Mouse (Mus musculus) heart, embryonic 13.5 days (tissue): ENCODE measurements around the gene Szrd1. TPM values are rescaled to one million over a fixed set of nuclear protein-coding genes. Genes with fewer than 3 reads are reported as not detected.

Source experiments
- ATAC-seq: fragments of 200-750 bp; cut with Nextera tagmentation; 2 replicates; pipeline ENCODE4 v1.8.0; 2017; ENCODE audit warnings: moderate TSS enrichment; ENCODE audit not compliant: insufficient number of reproducible peaks, low FRiP score, low TSS enrichment; ENCODE audit errors: extremely low read depth
- H3K27ac ChIP-seq: fragments of 300-500 bp; sonication (generic); replicated peaks from 2 replicates; pipeline ENCODE4 v1.5.1; 2015; ENCODE audit warnings: moderate library complexity, mild to moderate bottlenecking, inconsistent platforms
- H3K27me3 ChIP-seq: fragments of 300-500 bp; sonication (generic); replicated peaks from 2 replicates; pipeline ENCODE4 v1.6.1; 2015; ENCODE audit warnings: mild to moderate bottlenecking, inconsistent platforms
- H3K36me3 ChIP-seq: fragments of 300-500 bp; sonication (generic); 2 replicates; pipeline ENCODE4 v1.6.1; 2015; ENCODE audit warnings: mild to moderate bottlenecking, inconsistent platforms
- H3K4me1 ChIP-seq: fragments of 300-500 bp; sonication (generic); 2 replicates; pipeline ENCODE4 v1.6.1; 2015; ENCODE audit warnings: inconsistent platforms
- H3K4me2 ChIP-seq: fragments of 300-500 bp; sonication (generic); 2 replicates; pipeline ENCODE4 v1.6.1; 2015; ENCODE audit warnings: inconsistent platforms, mild to moderate bottlenecking, moderate library complexity
- H3K4me3 ChIP-seq: fragments of 300-500 bp; sonication (generic); 2 replicates; pipeline ENCODE4 v1.5.1; 2015; ENCODE audit warnings: moderate library complexity, mild to moderate bottlenecking, inconsistent platforms
- H3K9ac ChIP-seq: fragments of 300-500 bp; sonication (generic); 2 replicates; pipeline ENCODE4 v1.6.1; 2015; ENCODE audit warnings: inconsistent platforms, mild to moderate bottlenecking, moderate library complexity
- H3K9me3 ChIP-seq: fragments of 300-500 bp; sonication (generic); 2 replicates; pipeline ENCODE4 v1.6.1; 2016; ENCODE audit warnings: inconsistent platforms
- WGBS: fragments of 180-500 bp; shearing (Covaris S2); methylation state at CpG from one replicate; pipeline ENCODE4 v1.1.7; 2015; ENCODE audit warnings: mixed read lengths; 5-methylcytosine and 5-hydroxymethylcytosine counted together
- polyA plus RNA-seq: library from polyadenylated mRNA; unstranded; fragments of >200 nt; fragmentation: Nextera tagmentation; extraction: Ambion mirVana; gene quantifications from 2 replicates; pipeline ENCODE4 v1.2.1, GENCODE M21; 2015

Szrd1 gene
- polyA plus RNA-seq, 1 experiment from 2014 or later = 33.8 TPM

DNA sequence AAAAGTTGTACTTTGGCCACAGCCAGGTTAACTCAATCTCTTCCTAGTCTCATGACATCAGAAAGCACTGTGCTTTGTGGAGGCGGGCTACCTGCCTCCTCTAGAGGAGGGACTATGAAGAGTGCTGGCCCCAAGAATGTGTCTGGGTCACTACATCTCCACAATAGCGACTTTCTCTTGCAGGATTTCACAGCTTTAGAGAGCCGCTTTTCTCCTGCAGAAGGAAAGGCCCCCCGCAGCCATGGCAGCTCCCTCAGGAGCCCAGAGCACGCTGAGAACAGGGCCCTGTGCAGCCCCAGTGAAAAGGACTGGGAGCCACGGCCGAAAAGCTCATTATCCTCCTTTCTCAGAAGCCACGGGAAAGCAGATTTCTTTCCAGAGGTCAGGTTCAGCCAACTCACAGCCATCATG is 5.5 kb downstream of the Szrd1 start:
- Histone ChIP-seq H3K4me2 (peak overlapping the region; percentile 23; the same call in 1 of the 2 replicates), H3K9ac (peak overlapping the region; percentile 58)
- WGBS = 55% methylated on average over 8 of the region's 8 CpGs

GRCm38 (mm10) chr4:141133227-141133626 is 6.3 kb downstream of the Szrd1 start:
- no peak for ATAC-seq
- WGBS = 56% methylated on average over 8 of the region's 8 CpGs
- Histone ChIP-seq H3K36me3 (0 out of 2 replicates have a peak, but pooled peaks cover 4% of the 10 kb centered on the region), H3K4me2 (no peak overlapping the region), H3K9me3 (no peaks in the 10 kb centered on the region), H3K4me3 (no peak overlapping the region), H3K27ac (peak overlapping the region; percentile 28; the same call in 1 of the 2 replicates), H3K9ac (no peak overlapping the region), H3K4me1 (peaks cover 86% of the 10 kb centered on the region), H3K27me3 (no peaks in the 10 kb centered on the region)

More for the DNA sequence above, 5.5 kb downstream of the Szrd1 start:
- ATAC-seq = no peak
- H3K36me3 ChIP-seq = 0 out of 2 replicates have a peak, but pooled peaks cover 4% of the 10 kb centered on the region
- H3K27me3 ChIP-seq = no peaks in the 10 kb centered on the region
- peak overlapping the region; percentile 68 for H3K27ac ChIP-seq
- H3K4me3 ChIP-seq = no peak overlapping the region
- H3K9me3 ChIP-seq = no peaks in the 10 kb centered on the region
- H3K4me1 ChIP-seq = peaks cover 90% of the 10 kb centered on the region

DNA sequence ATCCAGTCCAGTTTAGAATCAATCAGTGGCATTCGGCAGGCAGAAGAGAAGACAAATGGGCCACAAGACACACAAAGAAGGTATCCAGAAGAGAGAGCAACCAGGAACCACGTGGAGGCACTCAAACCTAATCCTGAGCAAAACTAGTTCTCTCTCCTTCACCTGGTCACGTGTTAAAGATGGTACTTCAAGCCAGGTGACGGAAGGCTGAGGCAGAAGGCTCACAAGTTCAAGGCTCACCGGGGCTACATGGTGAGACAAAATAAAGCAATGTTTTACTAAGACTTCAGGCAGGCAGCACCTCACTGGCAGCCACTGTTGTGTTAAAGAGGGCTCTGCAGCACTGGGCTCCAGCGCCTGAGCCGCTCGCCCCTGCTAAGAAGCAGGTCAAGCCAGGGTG is 7.4 kb downstream of the Szrd1 start:
- 51% methylated on average over 8 of the region's 8 CpGs for WGBS
- Histone ChIP-seq H3K4me1 (peaks cover 75% of the 10 kb centered on the region), H3K4me3 (no peak overlapping the region), H3K4me2 (peak overlapping the region; percentile 30; the same call in 1 of the 2 replicates), H3K27me3 (no peaks in the 10 kb centered on the region), H3K27ac (peak overlapping the region; percentile 76), H3K36me3 (0 out of 2 replicates have a peak, but pooled peaks cover 4% of the 10 kb centered on the region), H3K9me3 (no peaks in the 10 kb centered on the region), H3K9ac (peak overlapping the region; percentile 64; the same call in 1 of the 2 replicates)
- ATAC-seq = no peak

- H3K4me3 ChIP-seq = no peak overlapping the region
- H3K9me3 ChIP-seq = no peaks in the 10 kb centered on the region
- ATAC-seq = 0 out of 2 replicates have a peak, but pooled peaks have one; percentile 7
- peaks cover 69% of the 10 kb centered on the region for H3K4me1 ChIP-seq
- peak overlapping the region; percentile 76 for H3K27ac ChIP-seq
- H3K9ac ChIP-seq = peak overlapping the region; percentile 64
- H3K4me2 ChIP-seq = peak overlapping the region; percentile 30
- H3K27me3 ChIP-seq = no peaks in the 10 kb centered on the region
- 52% methylated on average over 5 of the region's 5 CpGs for WGBS
- 0 out of 2 replicates have a peak, but pooled peaks cover 4% of the 10 kb centered on the region for H3K36me3 ChIP-seq
Observed at GRCm38 (mm10) chr4:141131531-141132061, 8.0 kb downstream of the Szrd1 start.

DNA sequence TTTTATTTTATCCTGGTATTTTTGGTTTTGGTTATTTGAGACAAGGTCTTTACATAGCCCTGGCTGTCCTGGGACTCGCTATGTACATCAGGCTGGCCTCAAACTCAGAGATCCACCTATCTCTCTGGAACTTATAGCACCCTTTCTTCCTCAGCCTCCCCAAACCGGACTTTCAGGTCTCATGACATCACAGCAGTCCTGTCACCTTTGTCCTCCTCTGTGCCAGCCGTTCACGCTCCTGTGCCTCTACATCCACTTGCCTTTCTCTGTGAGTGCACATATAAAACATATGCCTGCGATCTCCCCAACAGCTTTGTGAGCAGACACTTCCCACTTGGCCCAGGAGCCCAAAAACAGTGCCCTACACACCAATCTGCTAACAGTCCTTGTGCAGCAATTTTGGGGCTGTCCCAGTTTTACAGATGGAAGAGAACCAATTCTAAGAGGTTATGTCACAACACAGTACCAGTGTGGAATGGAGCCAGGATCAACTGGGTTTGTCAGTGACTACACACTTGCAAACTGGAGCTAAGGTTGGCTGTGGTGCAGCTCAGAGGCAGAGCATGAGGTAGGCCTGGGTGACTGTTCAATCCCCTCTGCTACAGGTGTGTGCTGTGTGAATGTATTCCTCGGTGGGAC is 8.8 kb downstream of the Szrd1 start:
- Histone ChIP-seq H3K4me1 (peaks cover 62% of the 10 kb centered on the region), H3K4me3 (no peak overlapping the region), H3K4me2 (no peak overlapping the region), H3K9ac (peak overlapping the region; percentile 64), H3K36me3 (0 out of 2 replicates have a peak, but pooled peaks cover 8% of the 10 kb centered on the region), H3K9me3 (no peaks in the 10 kb centered on the region), H3K27me3 (no peaks in the 10 kb centered on the region), H3K27ac (peak overlapping the region; percentile 76)
- no peak for ATAC-seq
- WGBS = 80% methylated on average over 6 of the region's 6 CpGs

DNA sequence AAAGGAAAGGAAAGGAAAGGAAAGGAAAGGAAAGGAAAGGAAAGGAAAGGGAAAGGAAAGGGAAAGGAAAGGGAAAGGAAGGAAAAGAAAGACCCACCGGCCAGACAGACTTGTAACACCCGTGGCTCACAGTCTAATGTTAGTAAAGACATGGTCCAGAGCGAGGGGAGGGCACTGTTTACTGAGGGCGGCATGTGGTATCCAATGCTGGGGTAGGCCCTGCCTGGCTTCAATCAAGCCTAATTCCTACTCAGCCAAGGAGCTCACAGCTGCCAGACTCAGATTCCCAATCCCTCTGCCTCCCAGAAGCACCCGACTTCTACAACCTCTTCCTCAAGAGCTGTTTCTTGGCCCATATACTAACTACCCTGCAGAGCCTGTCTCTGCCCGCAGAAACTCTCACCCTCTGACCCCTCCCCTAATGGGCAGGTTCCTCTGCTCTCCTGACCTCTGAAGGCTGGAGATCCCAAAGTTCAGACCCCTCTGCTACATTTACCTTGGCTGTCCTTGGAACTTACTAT is 10.3 kb downstream of the Szrd1 start:
- no peak overlapping the region for H3K4me3 ChIP-seq
- H3K36me3 ChIP-seq = 0 out of 2 replicates have a peak, but pooled peaks cover 4% of the 10 kb centered on the region
- WGBS = 69% methylated on average over 6 of the region's 6 CpGs
- H3K4me2 ChIP-seq = no peak overlapping the region
- peaks cover 56% of the 10 kb centered on the region for H3K4me1 ChIP-seq
- no peak overlapping the region for H3K9ac ChIP-seq
- H3K9me3 ChIP-seq = no peaks in the 10 kb centered on the region
- no peaks in the 10 kb centered on the region for H3K27me3 ChIP-seq
- no peak for ATAC-seq
- H3K27ac ChIP-seq = no peak overlapping the region

DNA sequence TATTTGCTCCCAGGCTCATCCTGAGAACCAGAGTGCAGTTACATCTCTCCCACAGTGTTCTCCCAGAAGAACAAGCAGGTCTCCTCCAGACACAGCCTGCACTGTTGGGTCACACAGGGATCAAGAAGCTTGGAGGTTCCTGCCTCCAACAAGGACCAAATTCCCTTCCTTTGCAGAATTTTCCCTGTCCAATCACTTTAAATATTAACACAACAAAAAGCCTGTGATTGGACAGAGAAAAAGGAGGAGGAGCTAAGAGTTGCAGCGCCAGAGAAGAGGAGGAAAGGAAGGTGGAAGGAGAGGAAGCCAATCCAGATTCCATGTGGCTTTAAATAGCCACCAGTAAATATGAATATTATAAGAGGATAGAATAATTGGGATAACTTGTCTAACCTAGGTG is 16.5 kb downstream of the Szrd1 start:
- ATAC-seq = no peak
- Histone ChIP-seq H3K9me3 (no peaks in the 10 kb centered on the region), H3K4me1 (peaks cover 54% of the 10 kb centered on the region), H3K27ac (peak overlapping the region; percentile 2; the same call in 1 of the 2 replicates), H3K4me3 (no peak overlapping the region), H3K36me3 (peaks cover 15% of the 10 kb centered on the region), H3K4me2 (no peak overlapping the region), H3K9ac (no peak overlapping the region), H3K27me3 (no peaks in the 10 kb centered on the region)
- 21% methylated on average over 1 of the region's 1 CpGs for WGBS

DNA sequence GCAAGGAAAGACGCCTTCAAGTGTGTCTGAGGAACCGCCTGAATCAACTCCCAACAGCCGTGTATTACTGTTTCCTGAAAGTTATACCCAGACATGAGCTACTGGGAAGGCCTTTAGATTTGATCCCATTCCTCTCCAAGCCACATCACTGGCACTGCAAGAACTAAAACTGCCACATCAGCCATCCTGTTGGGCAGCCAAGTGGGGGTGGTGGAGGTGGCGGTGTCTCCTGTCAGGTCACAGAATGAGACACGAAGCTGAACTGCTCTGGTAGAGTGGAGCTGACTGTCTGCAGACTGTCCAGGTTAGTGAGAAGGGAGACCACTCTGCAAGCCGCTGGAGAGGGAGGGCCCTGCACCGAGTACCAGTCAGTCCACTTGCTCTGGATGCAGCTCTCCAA is 16.9 kb downstream of the Szrd1 start:
- Histone ChIP-seq H3K4me2 (no peak overlapping the region), H3K9me3 (no peaks in the 10 kb centered on the region), H3K27ac (peak overlapping the region; percentile 2; the same call in 1 of the 2 replicates), H3K4me1 (peaks cover 54% of the 10 kb centered on the region), H3K9ac (no peak overlapping the region), H3K36me3 (peaks cover 19% of the 10 kb centered on the region), H3K4me3 (no peak overlapping the region), H3K27me3 (no peaks in the 10 kb centered on the region)
- 72% methylated on average over 7 of the region's 7 CpGs for WGBS
- ATAC-seq = no peak

DNA sequence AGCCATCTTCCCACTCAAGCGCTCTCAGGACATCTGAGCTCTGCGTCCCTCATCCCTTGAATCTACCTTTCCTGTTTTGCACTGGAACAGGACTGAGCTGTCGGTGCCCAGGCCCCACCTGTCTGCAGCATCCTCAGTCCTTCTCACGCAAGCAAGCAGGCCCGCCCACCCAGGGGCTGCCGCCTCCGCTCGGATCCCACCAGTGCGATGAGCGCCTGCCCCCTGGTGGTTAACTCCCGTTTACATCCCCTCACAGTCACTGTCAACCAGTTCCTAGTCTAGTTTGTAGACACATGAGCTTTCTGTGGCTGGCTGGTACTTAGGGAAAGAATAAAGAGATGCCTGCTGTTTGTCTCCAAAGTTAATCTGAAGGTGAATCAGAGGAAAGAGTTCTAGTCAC is 18.9 kb downstream of the Szrd1 start:
- H3K4me1 ChIP-seq = peaks cover 54% of the 10 kb centered on the region
- no peaks in the 10 kb centered on the region for H3K9me3 ChIP-seq
- H3K4me3 ChIP-seq = no peak overlapping the region
- WGBS = 32% methylated on average over 11 of the region's 11 CpGs
- no peaks in the 10 kb centered on the region for H3K27me3 ChIP-seq
- no peak for ATAC-seq
- H3K4me2 ChIP-seq = no peak overlapping the region
- H3K9ac ChIP-seq = 0 out of 2 replicates have a peak overlapping the region, but pooled peaks have one; percentile 26
- no peak overlapping the region for H3K27ac ChIP-seq
- peaks cover 35% of the 10 kb centered on the region for H3K36me3 ChIP-seq

GRCm38 (mm10) chr4:141118691-141119090 is 20.9 kb downstream of the Szrd1 start:
- no peak overlapping the region for H3K27ac ChIP-seq
- 67% methylated on average over 4 of the region's 4 CpGs for WGBS
- no peak for ATAC-seq
- H3K9me3 ChIP-seq = no peaks in the 10 kb centered on the region
- H3K4me1 ChIP-seq = peaks cover 48% of the 10 kb centered on the region
- no peak overlapping the region for H3K4me3 ChIP-seq
- H3K4me2 ChIP-seq = no peak overlapping the region
- H3K27me3 ChIP-seq = no peaks in the 10 kb centered on the region
- peaks cover 55% of the 10 kb centered on the region for H3K36me3 ChIP-seq
- 0 out of 2 replicates have a peak overlapping the region, but pooled peaks have one; percentile 30 for H3K9ac ChIP-seq

- peaks cover 82% of the 10 kb centered on the region for H3K36me3 ChIP-seq
- 0 out of 2 replicates have a peak overlapping the region, but pooled peaks have one; percentile 14 for H3K9ac ChIP-seq
- 73% methylated on average over 8 of the region's 8 CpGs for WGBS
- no peak overlapping the region for H3K4me3 ChIP-seq
- H3K27me3 ChIP-seq = no peaks in the 10 kb centered on the region
- H3K4me1 ChIP-seq = peaks cover 23% of the 10 kb centered on the region
- H3K4me2 ChIP-seq = no peak overlapping the region
- no peaks in the 10 kb centered on the region for H3K9me3 ChIP-seq
- H3K27ac ChIP-seq = no peak overlapping the region
- no peak for ATAC-seq
Observed at GRCm38 (mm10) chr4:141115398-141115797, 24.2 kb downstream of the Szrd1 start.
